Mouse (Mus musculus): Measurements from ENCODE around the gene Cd40lg. TPM values are rescaled to one million over a fixed set of nuclear protein-coding genes. Genes with fewer than 3 reads are reported as not detected.

The Cd40lg gene
- polyA plus RNA-seq, 1 experiment from 2014 or later, result not detected

Other genes starting within 250 kb of the Cd40lg start
- gene Brs3, start 169.1 kb upstream of the Cd40lg start, polyA plus RNA-seq (2015; fragmentation: Nextera tagmentation; extraction: Ambion mirVana), result not detected in 2 replicates
- gene Htatsf1, start 158.6 kb upstream of the Cd40lg start, polyA plus RNA-seq (2015; fragmentation: Nextera tagmentation; extraction: Ambion mirVana), result 57.9 and 61.6 TPM in 2 replicates
- gene Vgll1, start 124.0 kb upstream of the Cd40lg start, polyA plus RNA-seq (2015; fragmentation: Nextera tagmentation; extraction: Ambion mirVana), result not detected in 2 replicates
- gene Arhgef6, start 126.6 kb downstream of the Cd40lg start, polyA plus RNA-seq (2015; fragmentation: Nextera tagmentation; extraction: Ambion mirVana), result 3.4 and 4.8 TPM in 2 replicates
- gene Rbmx, start 180.9 kb downstream of the Cd40lg start, polyA plus RNA-seq (2015; fragmentation: Nextera tagmentation; extraction: Ambion mirVana), result 80.8 and 89.6 TPM in 2 replicates
- gene Gm364, start 197.0 kb downstream of the Cd40lg start, polyA plus RNA-seq (2015; fragmentation: Nextera tagmentation; extraction: Ambion mirVana), result not detected in 2 replicates

Data from intestine, embryonic 15.5 days (tissue).